Mouse (Mus musculus) cerebellum, postnatal 14 days (tissue): ENCODE results near the gene Srxn1.

ENCODE experiments used
- DNase-seq, 2 experiments: peaks; one replicate each; pipeline ENCODE4 v3.0.0; 2021; ENCODE audit warnings: mixed read lengths in 2 of 2

Gene Srxn1

GRCm38 (mm10) chr2:152119228-152119865, 14.0 kb downstream of the Srxn1 start:
- peak; percentile 69 to 75 for DNase-seq

- no peak for DNase-seq
Measured at GRCm38 (mm10) chr2:152122896-152123295, 17.6 kb downstream of the Srxn1 start.

- DNase-seq = no peak
Measured at GRCm38 (mm10) chr2:152128597-152128996, 23.3 kb downstream of the Srxn1 start.

- DNase-seq = no peak
Measured at GRCm38 (mm10) chr2:152129778-152130177, 24.5 kb downstream of the Srxn1 start.

- no peak for DNase-seq
Measured at GRCm38 (mm10) chr2:152132016-152132415, 26.7 kb downstream of the Srxn1 start.

GRCm38 (mm10) chr2:152132691-152133090, 27.4 kb downstream of the Srxn1 start:
- no peak for DNase-seq

GRCm38 (mm10) chr2:152139191-152139987, 34.1 kb downstream of the Srxn1 start:
- peak; percentile 50 to 74 for DNase-seq

GRCm38 (mm10) chr2:152140941-152141340, 35.6 kb downstream of the Srxn1 start:
- no peak for DNase-seq

- no peak for DNase-seq
Measured at GRCm38 (mm10) chr2:152141491-152141890, 36.2 kb downstream of the Srxn1 start.

- DNase-seq = no peak
Measured at GRCm38 (mm10) chr2:152142046-152142445, 36.7 kb downstream of the Srxn1 start.

- DNase-seq = no peak
Measured at GRCm38 (mm10) chr2:152142571-152142970, 37.3 kb downstream of the Srxn1 start.

GRCm38 (mm10) chr2:152143279-152144157, 38.2 kb downstream of the Srxn1 start, which contains the start of gene Tcf15:
Tcf15 (plus strand) TSS chr2:152143561.
- DNase-seq = peak; percentile 68 to 73

- DNase-seq = no peak
Measured at GRCm38 (mm10) chr2:152144158-152144450, 38.8 kb downstream of the Srxn1 start.

- no peak for DNase-seq
Measured at GRCm38 (mm10) chr2:152144501-152144900, 39.2 kb downstream of the Srxn1 start.

- no peak for DNase-seq
Measured at GRCm38 (mm10) chr2:152145711-152146110, 40.4 kb downstream of the Srxn1 start.

GRCm38 (mm10) chr2:152147079-152147478, 41.8 kb downstream of the Srxn1 start:
- DNase-seq = no peak

GRCm38 (mm10) chr2:152148675-152149074, 43.4 kb downstream of the Srxn1 start:
- no peak for DNase-seq

GRCm38 (mm10) chr2:152149891-152150290, 44.6 kb downstream of the Srxn1 start:
- no peak for DNase-seq

GRCm38 (mm10) chr2:152150373-152150772, 45.1 kb downstream of the Srxn1 start:
- DNase-seq = no peak

- DNase-seq = no peak
Measured at GRCm38 (mm10) chr2:152153361-152153760, 48.0 kb downstream of the Srxn1 start.

GRCm38 (mm10) chr2:152155414-152156208, 50.3 kb downstream of the Srxn1 start:
- DNase-seq = no peak

GRCm38 (mm10) chr2:152156471-152156870, 51.2 kb downstream of the Srxn1 start:
- no peak for DNase-seq

GRCm38 (mm10) chr2:152159487-152159886, 54.2 kb downstream of the Srxn1 start:
- no peak for DNase-seq
